ENCODE assay signal across 16 mouse cellular contexts in genomic region chr16:77267679-77268078, GRCm38 (mm10).
DNase-seq lines count a peak whose midpoint lies in the region; ATAC-seq and TF ChIP-seq lines count a peak whose summit lies in the region.
"Had no signal": no experiment of that assay in that cellular context is flagged by ENCODE, and none has a peak within 500 bp of the region (broad histone marks: within the 10 kb centered on the region; RNA-seq: fewer than 3 reads in every experiment).

No protein-coding gene starts in this region.

- no peak for TF ChIP-seq EP300 in stomach, postnatal 0 days (optimal IDR thresholded peaks at IDR 0.05)

- no peaks in the 10 kb centered on the region for H3K4me1 ChIP-seq in hindbrain, embryonic 14.5 days (replicated peaks; ENCODE audit: control insufficient read depth, insufficient read depth, low read length)
- 0 out of 2 replicates have a peak, but pooled peaks cover 3% of the 10 kb centered on the region for H3K4me1 ChIP-seq in hindbrain, embryonic 12.5 days
- H3K4me1 ChIP-seq in cerebellum, adult 2 months (ENCODE audit: control insufficient read depth, insufficient read depth, low read length) = no peaks in the 10 kb centered on the region
- no peaks in the 10 kb centered on the region for H3K4me1 ChIP-seq in stomach, postnatal 0 days (replicated peaks; ENCODE audit: control insufficient read depth, insufficient read depth)
- H3K4me1 ChIP-seq: midbrain, embryonic 15.5 days had no signal

- H3K27me3 ChIP-seq in hindbrain, embryonic 14.5 days (ENCODE audit: control insufficient read depth, insufficient read depth, low read length) = no peaks in the 10 kb centered on the region
- no peaks in the 10 kb centered on the region for H3K27me3 ChIP-seq in hindbrain, embryonic 12.5 days
- H3K27me3 ChIP-seq in cerebellum, adult 2 months (ENCODE audit: control insufficient read depth, insufficient read depth, low read length) = no peaks in the 10 kb centered on the region
- no peaks in the 10 kb centered on the region for H3K27me3 ChIP-seq in stomach, postnatal 0 days (ENCODE audit: control insufficient read depth, insufficient read depth, low read length)
- H3K27me3 ChIP-seq: CH12.LX; forebrain, embryonic 15.5 days; midbrain, embryonic 15.5 days; neural tube, embryonic 13.5 days had no signal

- no peak for ATAC-seq in hindbrain, embryonic 14.5 days (ENCODE audit: low FRiP score)
- no peak for ATAC-seq in hindbrain, embryonic 12.5 days (ENCODE audit: low FRiP score)
- no peak for ATAC-seq in megakaryocyte, adult 5-6 weeks (ENCODE audit: poor library complexity, severe bottlenecking)
- ATAC-seq in stomach, postnatal 0 days (ENCODE audit: low FRiP score, low TSS enrichment) = no peak
- ATAC-seq: forebrain, embryonic 15.5 days; midbrain, embryonic 15.5 days had no signal

- H3K9ac ChIP-seq in hindbrain, embryonic 14.5 days = no peak overlapping the region
- H3K9ac ChIP-seq in hindbrain, embryonic 12.5 days = no peak overlapping the region
- H3K9ac ChIP-seq in stomach, postnatal 0 days (ENCODE audit: low read length) = no peak overlapping the region
- H3K9ac ChIP-seq: forebrain, embryonic 15.5 days; midbrain, embryonic 15.5 days; neural tube, embryonic 13.5 days had no signal

- no peak overlapping the region for H3K27ac ChIP-seq in hindbrain, embryonic 14.5 days
- H3K27ac ChIP-seq in hindbrain, embryonic 12.5 days = no peak overlapping the region
- H3K27ac ChIP-seq in cerebellum, adult 2 months (ENCODE audit: insufficient read depth, low read length) = no peak overlapping the region
- H3K27ac ChIP-seq in stomach, postnatal 0 days (replicated peaks) = no peak overlapping the region
- H3K27ac ChIP-seq: forebrain, embryonic 15.5 days; midbrain, embryonic 15.5 days; neural tube, embryonic 13.5 days had no signal

- DNase-seq in hindbrain, embryonic 14.5 days (ENCODE audit: low spot score) = peak; percentile 57
- peak; percentile 82 for DNase-seq in retina, postnatal 1 day
- DNase-seq in retina, embryonic 14.5 days (ENCODE audit: low spot score) = no peak
- peak; percentile 43 to 76 for DNase-seq in cerebellum, adult 2 months
- no peak for DNase-seq in stomach, postnatal 0 days (ENCODE audit: low spot score)
- DNase-seq: gastrocnemius, postnatal 14 days; lung, postnatal 14 days; spleen, adult 18-20 months; thymus, postnatal 4 days had no signal

- no peaks in the 10 kb centered on the region for H3K9me3 ChIP-seq in hindbrain, embryonic 14.5 days (ENCODE audit: control insufficient read depth, low read length)
- H3K9me3 ChIP-seq in hindbrain, embryonic 12.5 days (replicated peaks) = no peaks in the 10 kb centered on the region
- no peaks in the 10 kb centered on the region for H3K9me3 ChIP-seq in stomach, postnatal 0 days (ENCODE audit: control insufficient read depth, low read length)
- H3K9me3 ChIP-seq: forebrain, embryonic 15.5 days; midbrain, embryonic 15.5 days; neural tube, embryonic 13.5 days had no signal

- TF ChIP-seq POLR2A in cerebellum, adult 2 months (IDR thresholded peaks at IDR 0.05; ENCODE audit: borderline replicate concordance, insufficient read depth, low read length) = no peak

- H3K4me3 ChIP-seq in hindbrain, embryonic 14.5 days (replicated peaks; ENCODE audit: low read length) = no peak overlapping the region
- H3K4me3 ChIP-seq in hindbrain, embryonic 12.5 days = no peak overlapping the region
- no peak overlapping the region for H3K4me3 ChIP-seq in cerebellum, adult 2 months (replicated peaks; ENCODE audit: insufficient read depth, low read depth, low read length)
- no peak overlapping the region for H3K4me3 ChIP-seq in stomach, postnatal 0 days (ENCODE audit: low read depth, low read length)
- H3K4me3 ChIP-seq: forebrain, embryonic 15.5 days; midbrain, embryonic 15.5 days; neural tube, embryonic 13.5 days had no signal

- no peak overlapping the region for H3K4me2 ChIP-seq in hindbrain, embryonic 14.5 days (replicated peaks)
- H3K4me2 ChIP-seq in hindbrain, embryonic 12.5 days (replicated peaks) = no peak overlapping the region
- H3K4me2 ChIP-seq in stomach, postnatal 0 days (replicated peaks; ENCODE audit: low read depth) = no peak overlapping the region
- H3K4me2 ChIP-seq: forebrain, embryonic 15.5 days; liver, embryonic 11.5 days; midbrain, embryonic 15.5 days; neural tube, embryonic 13.5 days had no signal

- TF ChIP-seq CTCF in cerebellum, adult 2 months (IDR thresholded peaks at IDR 0.05; ENCODE audit: borderline replicate concordance, insufficient read depth, low read depth, low read length) = no peak
- no peak for TF ChIP-seq CTCF in stomach, postnatal 0 days (IDR thresholded peaks at IDR 0.05; ENCODE audit: low read depth)

- no peaks in the 10 kb centered on the region for H3K36me3 ChIP-seq in hindbrain, embryonic 14.5 days (replicated peaks; ENCODE audit: control insufficient read depth, insufficient read depth)
- H3K36me3 ChIP-seq in hindbrain, embryonic 12.5 days = no peaks in the 10 kb centered on the region
- no peaks in the 10 kb centered on the region for H3K36me3 ChIP-seq in stomach, postnatal 0 days (ENCODE audit: control insufficient read depth, insufficient read depth, low read length)
- H3K36me3 ChIP-seq: forebrain, embryonic 15.5 days; midbrain, embryonic 15.5 days; neural tube, embryonic 13.5 days had no signal

Comparison
In these comparisons a context has a peak if more than half of its experiments do, and no peak if none do; other contexts are left out.
1. DNase-seq: peak in hindbrain, embryonic 14.5 days (single experiment), retina, postnatal 1 day (single experiment) and cerebellum, adult 2 months (2 of 2); none in retina, embryonic 14.5 days (single experiment) and stomach, postnatal 0 days (single experiment).